Mouse (Mus musculus) myocyte (in vitro differentiated cells): Measurements from ENCODE around the gene Casz1. TPM values are rescaled to one million over a fixed set of nuclear protein-coding genes. Genes with fewer than 3 reads are reported as not detected.

Experiments used
- H3K27me3 ChIP-seq: one replicate; pipeline ENCODE4 v1.6.1; 2011; ENCODE audit not compliant: control insufficient read depth, insufficient read depth, insufficient read length
- H3K36me3 ChIP-seq: one replicate; pipeline ENCODE4 v1.6.1; 2011; ENCODE audit not compliant: control insufficient read depth, insufficient read depth
- H3K4me2 ChIP-seq: one replicate; pipeline ENCODE4 v1.6.1; 2011; ENCODE audit warnings: low read depth, control low read depth
- H3K4me3 ChIP-seq: one replicate; pipeline ENCODE4 v1.5.1; 2011; ENCODE audit warnings: mild to moderate bottlenecking, control low read depth, moderate library complexity
- H3K79me2 ChIP-seq: one replicate; pipeline ENCODE4 v1.6.1; 2011; ENCODE audit not compliant: control insufficient read depth, insufficient read depth
- H3ac ChIP-seq: one replicate; pipeline ENCODE4 v1.6.1; 2011; ENCODE audit not compliant: control insufficient read depth, insufficient read length
- CEBPB ChIP-seq: IDR thresholded peaks from 2 replicates; pipeline ENCODE4 v1.6.1; 2011; ENCODE audit warnings: mild to moderate bottlenecking, moderate library complexity; ENCODE audit not compliant: poor library complexity, insufficient read depth, severe bottlenecking
- MAX ChIP-seq: IDR thresholded peaks from one replicate; pipeline ENCODE4 v1.6.1; 2011; ENCODE audit warnings: low read depth, mild to moderate bottlenecking, control low read depth
- MYOD1 ChIP-seq, 3 experiments: IDR thresholded peaks; one replicate each; pipeline ENCODE4 v1.6.1; 2011; ENCODE audit warnings: control low read depth in 2 of 3, low read depth in 2 of 3, mild to moderate bottlenecking in 2 of 3, moderate library complexity in 1 of 3; ENCODE audit not compliant: insufficient read length in 2 of 3, control insufficient read depth in 1 of 3
- MYOG ChIP-seq, 3 experiments: IDR thresholded peaks; one replicate each; pipeline ENCODE4 v1.6.1; 2011; ENCODE audit warnings: control low read depth in 2 of 3, low read depth in 2 of 3, mild to moderate bottlenecking in 2 of 3; ENCODE audit not compliant: insufficient read length in 2 of 3, control insufficient read depth in 1 of 3, insufficient read depth in 1 of 3
- POLR2A ChIP-seq: IDR thresholded peaks from one replicate; pipeline ENCODE4 v1.6.1; 2011; ENCODE audit warnings: low read depth, mild to moderate bottlenecking, control low read depth, moderate library complexity; ENCODE audit not compliant: insufficient read length
- REST ChIP-seq: IDR thresholded peaks from one replicate; pipeline ENCODE4 v1.6.1; 2011; ENCODE audit warnings: mild to moderate bottlenecking, control low read depth, moderate library complexity; ENCODE audit not compliant: insufficient read depth, insufficient read length
- SRF ChIP-seq: IDR thresholded peaks from one replicate; pipeline ENCODE4 v1.6.1; 2011; ENCODE audit warnings: low read depth; ENCODE audit not compliant: control insufficient read depth, insufficient read length
- TCF3 ChIP-seq: IDR thresholded peaks from one replicate; pipeline ENCODE4 v1.6.1; 2011; ENCODE audit warnings: low read depth, control low read depth; ENCODE audit not compliant: insufficient read length
- polyA plus RNA-seq: library from polyadenylated mRNA; unstranded; fragments of >200 nt; fragmentation: generic; extraction: Trizol; gene quantifications from one replicate; pipeline ENCODE4 v1.2.1, GENCODE M21; 2012; ENCODE audit warnings: missing spikeins

Casz1 gene
- polyA plus RNA-seq, 1 experiment = 11.1 TPM

- Histone ChIP-seq H3K79me2 (no peaks in the 10 kb centered on the region), H3K36me3 (no peaks in the 10 kb centered on the region), H3K4me2 (no peak overlapping the region), H3K4me3 (no peak overlapping the region), H3K27me3 (no peaks in the 10 kb centered on the region), H3ac (no peak overlapping the region)
- no peak for TF ChIP-seq MAX
- no peak for TF ChIP-seq CEBPB
- TF ChIP-seq TCF3 = no peak
- no peak for TF ChIP-seq MYOD1 (IDR thresholded peaks at IDR 0.05; ENCODE audit: control insufficient read depth in 1 of 3, insufficient read length in 2 of 3, low read depth in 2 of 3)
- no peak for TF ChIP-seq REST
- no peak for TF ChIP-seq POLR2A
- TF ChIP-seq MYOG (IDR thresholded peaks at IDR 0.05; ENCODE audit: control insufficient read depth in 1 of 3, insufficient read depth in 1 of 3, insufficient read length in 2 of 3, low read depth in 2 of 3) = no peak
Measured at GRCm38 (mm10) chr4:149001515-149001914, 197.3 kb downstream of the Casz1 start.

GRCm38 (mm10) chr4:149002441-149003093, 198.3 kb downstream of the Casz1 start:
- Histone ChIP-seq H3K27me3 (no peaks in the 10 kb centered on the region), H3K36me3 (no peaks in the 10 kb centered on the region), H3ac (no peak overlapping the region), H3K4me3 (no peak overlapping the region), H3K79me2 (no peaks in the 10 kb centered on the region), H3K4me2 (no peak overlapping the region)
- TF ChIP-seq TCF3 (no peak), SRF (no peak)

Other genes starting within 250 kb of the Casz1 start
- gene Exosc10, start 246.0 kb upstream of the Casz1 start, polyA plus RNA-seq = 37.0 TPM
- 103 TPM for gene Srm, start 212.9 kb upstream of the Casz1 start, polyA plus RNA-seq
- gene Masp2, start 201.9 kb upstream of the Casz1 start, polyA plus RNA-seq = 0.43 TPM
- 109 TPM for gene Tardbp, start 177.4 kb upstream of the Casz1 start, polyA plus RNA-seq
- 0.16 TPM for gene Gm572, start 161.1 kb upstream of the Casz1 start, polyA plus RNA-seq